Mouse (Mus musculus): Measurements from ENCODE around the gene Iqgap3. TPM values are rescaled to one million over a fixed set of nuclear protein-coding genes. Genes with fewer than 3 reads are reported as not detected.

Iqgap3 gene
- total RNA-seq, 2 experiments from 2014 or later = 16.3 to 26.3 TPM

DNA sequence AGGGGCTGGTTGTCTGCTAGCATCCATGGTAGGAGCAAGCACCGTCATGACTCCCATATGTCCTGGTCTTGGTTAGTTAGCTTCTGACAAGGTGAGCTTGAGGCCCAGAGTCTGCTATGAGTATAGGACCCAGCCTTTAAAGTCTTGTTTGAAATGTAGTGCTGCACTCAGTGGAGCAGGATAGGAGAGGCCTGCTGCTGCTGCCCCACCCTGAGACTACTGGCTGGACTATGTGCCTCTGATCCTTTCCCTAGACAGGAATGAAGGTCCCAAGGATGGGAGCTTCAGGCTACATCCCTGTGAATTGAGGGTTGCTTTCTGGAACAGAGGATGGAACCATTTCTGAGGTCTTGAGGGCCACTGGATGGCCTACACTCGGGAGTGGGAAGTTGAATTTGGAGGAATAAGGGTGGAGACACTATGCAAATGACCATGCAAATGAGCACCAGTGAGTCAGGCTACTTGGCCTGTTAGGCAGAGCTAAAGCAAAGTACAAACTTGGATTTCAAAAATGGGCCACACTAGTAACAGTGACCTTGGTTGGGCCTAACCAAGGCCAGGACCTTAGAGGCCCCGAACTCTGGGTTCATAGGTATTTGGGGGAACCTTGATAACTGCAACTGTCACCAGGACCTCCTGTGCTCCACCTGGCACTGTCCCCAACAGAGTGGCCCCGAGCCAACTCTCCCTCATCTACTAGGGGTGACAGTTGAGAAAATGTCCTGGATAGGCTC lies 67.2 kb downstream of the Iqgap3 start:
- peak; percentile 31 for ATAC-seq (ENCODE audit: poor library complexity, severe bottlenecking)

DNA sequence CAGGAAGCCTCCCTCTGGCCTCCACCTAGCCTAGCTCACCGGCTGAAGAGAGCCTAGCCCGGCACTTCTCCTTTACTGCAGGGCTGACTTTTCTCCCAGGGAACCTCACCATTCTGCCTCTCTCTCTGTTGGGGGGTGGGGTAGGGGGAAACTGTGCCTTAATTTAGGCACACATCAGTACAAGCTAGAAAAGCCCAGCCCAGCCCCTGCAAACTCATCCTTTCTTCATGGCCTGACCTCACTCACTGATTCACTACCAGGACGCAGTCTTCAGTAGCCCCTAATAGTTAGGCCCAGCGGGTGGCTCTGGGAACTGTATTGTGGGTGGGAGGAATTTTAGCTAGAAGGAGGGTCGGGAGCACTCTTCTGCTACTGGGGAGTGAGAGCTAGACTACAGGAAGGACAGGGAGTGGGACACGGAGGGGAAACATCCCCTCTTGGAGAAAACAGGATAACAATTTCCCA lies 67.8 kb downstream of the Iqgap3 start:
- ATAC-seq (ENCODE audit: poor library complexity, severe bottlenecking) = 0 out of 2 replicates have a peak, but pooled peaks have one; percentile 19

DNA sequence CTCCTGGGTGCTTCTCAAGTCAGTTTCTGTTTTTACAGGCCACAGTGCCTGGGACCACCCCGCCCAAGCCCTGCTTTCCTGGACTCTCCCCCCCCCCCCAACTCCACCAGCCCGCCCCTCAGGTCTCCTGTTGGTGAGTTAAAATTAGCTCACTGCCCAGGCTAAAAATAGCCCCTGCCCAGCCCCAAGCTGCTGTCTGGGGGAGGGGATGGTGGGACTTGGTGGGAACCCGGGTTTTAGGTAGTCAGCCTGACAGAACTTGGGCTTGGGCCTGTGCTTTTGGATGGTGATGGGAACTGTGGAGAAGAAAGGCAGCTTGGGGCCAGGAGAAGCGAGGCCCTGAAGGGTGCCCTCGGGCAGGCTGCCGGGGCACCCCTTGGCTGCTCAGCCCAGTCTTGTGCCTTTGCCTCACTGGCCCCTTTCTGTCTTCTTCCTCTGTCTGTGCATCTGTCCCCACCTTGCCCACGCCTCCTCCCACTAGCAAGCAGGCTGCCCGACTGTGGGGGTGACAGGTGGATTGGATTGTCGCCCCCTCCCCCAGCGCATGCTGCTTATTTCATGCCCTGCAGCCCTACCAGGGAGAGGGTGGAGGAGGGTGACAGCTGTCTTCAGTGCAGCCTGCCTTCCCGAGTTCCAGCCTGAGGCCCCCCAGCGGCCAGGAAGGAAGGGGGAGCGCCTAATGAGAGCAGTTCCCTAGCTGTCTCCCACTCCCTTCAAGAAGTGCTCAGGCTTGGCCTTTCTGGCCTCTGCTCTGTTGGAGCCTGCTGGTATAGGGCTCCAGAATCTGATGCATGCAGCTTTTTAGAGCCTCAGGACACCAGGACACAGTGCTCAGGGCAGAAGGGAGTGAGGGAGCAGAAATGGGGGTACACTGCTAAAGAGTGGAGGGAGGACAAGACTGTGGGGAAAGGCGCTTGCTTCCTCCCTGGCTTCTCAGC lies 68.6 kb downstream of the Iqgap3 start:
- 0 out of 2 replicates have a peak, but pooled peaks have one; percentile 1 for ATAC-seq (ENCODE audit: poor library complexity, severe bottlenecking)

DNA sequence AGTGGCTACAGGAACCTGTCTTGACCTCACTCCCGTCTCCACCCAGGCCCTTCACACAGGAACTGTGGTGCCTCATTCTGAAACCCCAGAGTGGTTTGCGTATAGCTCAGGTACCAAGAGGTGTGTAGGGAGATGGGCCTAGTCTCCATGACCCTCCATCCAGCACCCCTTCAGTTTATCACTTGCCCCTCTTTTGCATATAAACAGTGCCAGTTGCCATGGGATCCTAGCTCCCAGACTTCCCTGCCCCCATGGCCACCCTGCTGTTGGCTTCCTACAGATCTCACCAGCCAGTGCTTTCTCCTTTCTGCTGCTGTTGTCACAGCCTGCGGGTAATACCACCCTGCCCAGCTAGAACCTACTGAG lies 69.2 kb downstream of the Iqgap3 start:
- peak; percentile 36 for ATAC-seq (ENCODE audit: poor library complexity, severe bottlenecking)

DNA sequence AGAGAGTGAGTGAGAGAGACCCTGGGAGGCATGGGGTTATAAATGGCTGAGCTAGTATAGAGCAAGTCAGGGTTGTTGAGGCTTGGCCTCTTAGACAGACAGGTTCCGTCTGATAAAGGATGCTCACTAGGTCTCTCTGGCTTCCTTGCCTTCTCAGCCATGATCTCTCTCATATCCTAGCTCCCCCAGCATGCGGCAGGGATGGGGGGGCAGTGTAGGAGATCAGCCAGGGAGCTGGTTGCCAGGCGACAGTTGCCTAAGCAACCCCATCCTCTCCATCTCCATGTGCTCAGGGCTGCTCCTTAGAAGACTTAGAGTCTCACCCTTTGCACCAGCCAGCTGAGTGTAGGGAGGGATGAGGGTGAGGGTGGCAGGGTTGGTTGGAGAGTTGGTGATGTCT lies 70.3 kb downstream of the Iqgap3 start:
- ATAC-seq (ENCODE audit: poor library complexity, severe bottlenecking) = no peak

DNA sequence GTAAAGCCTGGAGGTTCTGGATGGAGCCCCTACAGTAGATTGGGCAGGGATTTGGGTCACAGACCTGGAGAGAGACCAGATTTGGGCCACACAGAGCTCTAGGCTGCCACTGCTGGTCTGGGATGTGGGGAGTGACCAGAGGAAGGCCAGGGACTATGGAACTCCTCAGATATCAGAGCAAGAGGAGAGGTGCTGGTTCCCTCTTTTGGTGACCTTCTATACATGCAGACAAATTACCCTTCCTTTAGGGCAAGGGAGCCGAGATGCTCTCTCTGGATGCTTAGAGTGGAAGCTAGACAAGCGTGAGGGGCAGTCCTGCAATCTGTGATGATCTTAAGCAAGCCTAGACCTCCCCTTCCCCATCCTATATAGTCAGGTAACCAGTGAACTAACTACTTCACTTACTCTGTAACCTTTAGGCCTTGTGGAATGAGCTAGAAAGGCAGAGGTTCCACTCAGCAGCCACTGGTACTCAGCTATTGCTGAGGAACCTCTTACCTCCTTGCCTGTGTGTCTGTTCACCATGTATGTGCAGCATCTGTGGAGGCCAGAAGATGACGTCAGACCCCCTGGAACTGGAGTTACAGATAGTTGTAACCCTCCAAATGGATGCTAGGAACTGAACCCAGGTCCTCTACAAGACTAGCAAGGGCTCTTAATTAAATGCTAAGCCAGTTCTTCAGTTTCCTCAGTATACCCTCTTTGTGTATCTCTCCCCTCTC lies 71.7 kb downstream of the Iqgap3 start:
- no peak for ATAC-seq (ENCODE audit: poor library complexity, severe bottlenecking)

DNA sequence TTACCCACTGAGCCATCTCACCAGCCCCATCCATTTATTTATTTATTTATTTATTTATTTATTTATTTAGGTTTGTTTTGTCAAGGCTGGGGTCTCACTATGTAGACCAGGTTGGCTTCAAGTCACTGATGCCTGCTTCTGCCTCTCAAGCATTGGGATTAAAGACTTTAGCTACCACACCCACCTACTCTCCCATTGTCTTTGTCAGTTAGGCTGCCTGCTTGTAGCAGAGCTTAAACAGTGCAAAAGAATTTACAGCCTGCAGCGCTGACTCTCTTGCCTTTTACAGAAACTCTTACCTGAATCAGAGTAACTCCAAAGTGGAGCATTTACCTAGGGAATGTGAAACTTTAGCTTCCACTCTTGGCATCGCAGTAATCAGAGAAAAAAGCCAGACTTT lies 72.5 kb downstream of the Iqgap3 start:
- no peak for ATAC-seq (ENCODE audit: poor library complexity, severe bottlenecking)

DNA sequence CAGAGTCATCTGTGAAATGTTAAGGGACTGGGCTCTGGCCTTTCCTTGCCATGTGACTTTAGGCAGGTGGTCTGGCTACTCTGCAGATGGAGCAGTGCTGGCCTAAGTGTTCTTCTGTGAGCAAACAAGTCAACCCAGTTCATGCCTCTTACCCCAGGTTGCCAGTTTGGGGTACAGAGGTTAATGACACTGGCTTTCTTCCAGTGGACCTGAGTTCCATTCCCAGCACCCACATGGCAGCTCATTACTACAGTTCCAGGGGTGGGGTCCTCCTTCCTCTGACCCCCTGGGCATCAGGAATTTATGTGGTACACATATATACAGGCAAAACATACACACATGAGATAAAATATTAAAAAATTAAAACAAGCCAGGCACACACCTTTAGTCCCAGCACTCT lies 75.0 kb downstream of the Iqgap3 start:
- no peak for ATAC-seq (ENCODE audit: poor library complexity, severe bottlenecking)

DNA sequence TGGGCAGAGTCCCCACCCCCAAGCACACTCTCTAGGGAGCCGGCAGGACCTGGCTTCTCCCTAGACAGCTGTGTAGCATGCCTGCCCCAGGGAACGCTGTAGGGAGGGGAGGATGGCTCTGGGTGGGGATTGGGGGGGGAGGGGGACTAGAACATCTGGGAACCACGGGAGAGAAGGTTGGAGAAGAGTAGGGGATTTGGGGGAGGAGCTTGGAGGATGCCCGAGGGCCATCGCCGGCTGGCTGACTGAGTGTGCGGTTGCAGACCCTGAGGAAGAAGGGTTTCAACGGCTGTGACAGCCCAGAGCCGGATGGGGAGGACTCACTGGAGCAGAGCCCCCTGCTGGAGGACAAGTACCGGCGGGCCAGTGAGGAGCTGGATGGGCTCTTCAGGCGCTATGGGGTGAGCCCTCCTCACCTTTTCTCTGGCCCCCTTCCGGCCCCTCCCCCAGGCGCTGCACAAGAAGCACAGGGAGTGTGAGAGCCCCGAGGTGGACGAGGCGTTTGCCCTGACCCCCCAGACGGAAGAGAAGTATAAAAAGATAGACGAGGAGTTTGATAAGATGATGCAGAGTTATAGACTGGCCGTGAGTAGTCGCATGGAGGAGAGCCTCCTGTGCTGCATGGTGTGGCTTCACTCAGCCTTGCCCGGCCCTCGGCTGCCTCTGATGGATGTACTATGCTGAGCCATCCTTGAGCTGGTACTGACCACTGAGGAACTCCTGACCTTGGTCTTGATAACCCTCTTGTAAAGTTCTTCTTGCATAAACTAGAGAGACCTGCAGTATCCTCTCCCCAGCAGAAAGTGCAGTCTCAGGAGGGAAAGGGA lies 76.2 kb downstream of the Iqgap3 start:
- peak; percentile 54 for ATAC-seq (ENCODE audit: poor library complexity, severe bottlenecking)

DNA sequence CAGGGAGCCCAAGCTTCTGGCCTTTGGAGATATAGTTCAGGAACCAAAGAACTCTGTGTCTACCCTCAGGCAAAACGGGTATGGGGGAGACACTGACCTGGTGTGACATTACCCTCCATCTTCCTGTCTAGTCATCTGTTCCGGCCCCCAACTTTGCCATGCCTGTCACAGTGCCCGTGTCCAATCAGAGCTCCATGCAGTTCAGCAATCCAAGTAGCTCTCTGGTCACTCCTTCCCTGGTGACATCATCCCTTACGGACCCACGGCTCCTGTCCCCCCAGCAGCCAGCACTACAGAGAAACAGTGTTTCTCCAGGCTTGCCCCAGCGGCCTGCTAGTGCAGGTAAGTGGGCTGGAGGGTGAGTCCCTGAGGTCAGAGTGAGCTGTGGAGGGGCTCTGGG lies 77.2 kb downstream of the Iqgap3 start:
- no peak for ATAC-seq (ENCODE audit: poor library complexity, severe bottlenecking)

DNA sequence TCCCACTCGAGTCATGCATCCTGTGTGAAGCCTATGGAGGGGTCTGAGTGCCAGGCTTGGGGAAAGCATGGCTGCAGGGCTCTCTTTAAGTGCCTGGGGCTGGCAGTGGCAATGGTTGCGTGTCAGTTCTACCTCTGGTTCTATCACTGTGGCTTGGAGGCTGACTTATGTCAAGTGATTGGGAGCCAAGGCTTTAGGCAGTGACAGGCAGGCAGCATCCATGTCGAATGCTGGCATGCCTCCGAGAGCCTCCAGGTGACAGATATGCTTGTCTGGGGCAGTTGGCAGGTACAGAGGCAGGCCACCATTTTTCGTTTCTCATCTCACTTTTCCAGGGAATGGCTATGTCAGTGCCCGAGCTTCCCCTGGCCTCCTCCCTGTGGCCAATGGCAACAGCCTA lies 79.1 kb downstream of the Iqgap3 start:
- no peak for ATAC-seq (ENCODE audit: poor library complexity, severe bottlenecking)

DNA sequence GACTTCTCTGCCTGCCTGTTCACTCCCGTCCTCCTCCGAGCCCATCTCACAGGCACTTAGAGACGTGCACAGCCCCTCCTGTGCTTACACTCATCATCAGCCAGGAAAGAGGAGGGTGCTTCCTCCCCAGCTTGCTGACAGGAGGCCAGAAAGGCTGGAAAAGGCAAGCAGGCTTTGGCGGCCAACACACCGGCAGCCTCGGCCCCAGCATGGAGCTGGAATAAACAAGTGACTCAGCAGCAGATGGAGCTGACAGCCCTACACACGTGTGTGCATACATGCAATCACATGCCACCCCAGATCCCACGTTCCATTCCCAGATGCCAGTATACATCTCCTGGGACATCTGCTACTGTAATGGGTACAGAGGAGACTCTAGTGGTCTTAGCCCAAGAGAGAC lies 80.5 kb downstream of the Iqgap3 start:
- ATAC-seq (ENCODE audit: poor library complexity, severe bottlenecking) = no peak

DNA sequence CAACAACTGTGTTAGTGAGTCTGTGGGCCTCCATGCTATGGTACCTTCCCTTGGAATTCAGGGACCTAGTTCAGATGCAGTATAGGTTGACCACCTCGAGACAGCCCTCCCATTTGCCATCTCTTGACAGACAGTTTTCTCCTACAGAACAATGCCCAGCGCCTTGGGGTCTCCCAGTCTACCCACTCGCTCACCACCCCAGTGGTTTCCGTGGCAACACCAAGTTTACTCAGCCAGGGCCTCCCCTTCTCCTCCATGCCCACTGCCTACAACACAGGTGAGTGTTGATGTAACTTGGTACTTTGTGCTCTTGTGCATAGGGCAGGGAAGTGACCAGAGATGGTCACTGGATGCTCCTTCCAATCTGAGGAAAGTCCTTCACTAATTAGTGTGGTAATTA lies 81.0 kb downstream of the Iqgap3 start:
- no peak for ATAC-seq (ENCODE audit: poor library complexity, severe bottlenecking)

DNA sequence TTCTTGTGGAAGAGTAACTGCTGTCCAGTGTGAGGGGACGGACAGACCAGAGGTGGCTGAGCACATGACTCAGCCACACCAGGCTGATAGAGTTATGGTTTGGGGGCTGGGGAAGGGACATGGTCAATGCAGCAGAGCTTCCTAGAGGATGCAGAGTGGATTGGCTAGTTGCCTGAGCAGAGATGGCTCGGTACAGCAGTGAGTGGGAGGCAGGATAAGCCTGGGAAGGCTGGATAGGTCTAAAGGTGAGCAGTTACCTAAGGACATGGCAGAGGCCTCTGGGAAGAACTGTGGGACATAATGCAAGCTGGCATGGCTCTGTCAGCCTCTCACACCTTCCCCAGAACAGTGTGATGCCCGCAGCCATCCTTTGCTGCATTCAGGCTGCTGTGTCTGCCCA lies 82.1 kb downstream of the Iqgap3 start:
- ATAC-seq (ENCODE audit: poor library complexity, severe bottlenecking) = no peak

DNA sequence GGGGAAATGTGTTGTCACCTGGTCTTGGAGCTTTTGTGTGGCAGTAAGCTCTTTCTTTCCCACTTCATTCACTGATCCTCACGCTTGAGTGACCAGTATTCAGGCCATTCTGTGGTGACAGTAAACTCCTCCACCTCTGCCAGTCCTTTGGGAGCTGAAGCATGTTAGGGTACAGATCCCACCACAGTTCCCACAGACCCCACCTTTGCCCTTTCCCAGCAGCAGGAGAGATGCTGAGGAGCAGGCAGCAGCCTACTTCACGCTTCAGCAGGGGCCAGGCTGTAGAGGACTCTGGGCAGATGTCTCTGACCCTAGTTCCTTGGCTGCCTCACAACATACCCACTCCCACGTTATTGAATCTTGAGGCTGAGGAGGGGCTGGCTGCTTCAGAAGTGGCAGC lies 82.5 kb downstream of the Iqgap3 start:
- ATAC-seq (ENCODE audit: poor library complexity, severe bottlenecking) = no peak

DNA sequence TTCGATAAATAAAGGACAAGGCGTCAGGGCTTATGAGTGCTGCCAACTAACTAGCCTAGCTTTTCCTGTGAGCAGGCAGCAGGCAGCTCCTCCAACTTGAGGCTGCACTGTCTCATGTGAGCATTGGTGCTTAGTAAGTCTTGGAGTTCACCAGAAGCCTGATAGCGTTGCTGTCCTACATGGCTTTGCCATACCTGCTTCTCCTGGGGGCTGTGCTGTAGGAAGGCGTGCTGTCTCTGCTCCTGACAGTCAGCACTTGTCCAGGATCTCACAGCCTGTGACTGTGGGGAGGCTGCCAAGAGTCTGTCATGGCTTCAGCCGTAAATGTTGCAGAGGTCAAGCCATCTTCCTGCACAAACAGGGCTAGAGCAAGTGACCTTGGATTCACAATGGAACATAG lies 84.3 kb downstream of the Iqgap3 start:
- ATAC-seq (ENCODE audit: poor library complexity, severe bottlenecking) = no peak

DNA sequence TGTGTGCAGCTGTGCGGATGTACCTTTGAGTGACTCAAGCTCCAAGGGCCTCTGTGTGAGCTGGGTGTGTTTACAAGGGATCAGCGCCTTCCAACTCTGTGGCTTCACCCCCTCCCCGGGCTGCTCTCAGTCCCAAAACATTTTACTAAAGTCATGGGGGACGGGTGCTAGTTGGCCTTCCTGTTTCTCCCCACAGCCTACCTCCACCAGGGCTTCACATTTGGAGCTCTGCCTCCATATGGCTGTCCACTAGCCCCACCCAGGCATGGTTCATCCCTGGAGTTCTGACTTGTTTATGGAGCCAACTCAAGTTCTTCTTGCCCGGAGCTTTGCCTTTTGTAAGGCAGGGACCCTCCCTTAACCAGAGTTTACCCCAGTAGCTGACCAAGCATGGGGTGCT lies 88.6 kb downstream of the Iqgap3 start:
- ATAC-seq (ENCODE audit: poor library complexity, severe bottlenecking) = no peak
